Mouse (Mus musculus) lung, embryonic 14.5 days (tissue): ENCODE measurements at regions not wholly inside any gene's neighbourhood (a gene's known extent, or its start where the extent isn't known, plus 50 kb on each side); places are given as distances from the start of the nearest gene placed in this dataset.
"Not testable (repeated sequence)": the region's sequence is repeated elsewhere in the genome, so short reads cannot be mapped to it uniquely, and the experiment has no call there.

ENCODE experiments used
- ATAC-seq: fragments of 200-750 bp; cut with Nextera tagmentation; 2 replicates; pipeline ENCODE4 v1.8.0; 2017; ENCODE audit warnings: mild to moderate bottlenecking, moderate TSS enrichment, moderate library complexity; ENCODE audit not compliant: insufficient read depth
- DNase-seq: peaks from one replicate; pipeline ENCODE4 v3.0.0-alpha.2; 2015
- H3K27ac ChIP-seq: fragments of 300-500 bp; sonication (generic); 2 replicates; pipeline ENCODE4 v1.5.1; 2014; ENCODE audit warnings: low read depth, mild to moderate bottlenecking, moderate library complexity
- H3K27me3 ChIP-seq: fragments of 300-500 bp; sonication (generic); 2 replicates; pipeline ENCODE4 v1.6.1; 2014; ENCODE audit warnings: low read length, control low read depth; ENCODE audit not compliant: insufficient read depth
- H3K36me3 ChIP-seq: fragments of 300-500 bp; sonication (generic); 2 replicates; pipeline ENCODE4 v1.6.1; 2014; ENCODE audit warnings: control low read depth; ENCODE audit not compliant: insufficient read depth
- H3K4me1 ChIP-seq: fragments of 300-500 bp; sonication (generic); 2 replicates; pipeline ENCODE4 v1.6.1; 2014; ENCODE audit warnings: antibody characterized with exemption, control low read depth; ENCODE audit not compliant: insufficient read depth
- H3K4me2 ChIP-seq: fragments of 300-500 bp; sonication (generic); 2 replicates; pipeline ENCODE4 v1.6.1; 2014; ENCODE audit warnings: mild to moderate bottlenecking
- H3K4me3 ChIP-seq: fragments of 300-500 bp; sonication (generic); 2 replicates; pipeline ENCODE4 v1.5.1; 2014; ENCODE audit warnings: low read depth, low read length
- H3K9ac ChIP-seq: fragments of 300-500 bp; sonication (generic); 2 replicates; pipeline ENCODE4 v1.6.1; 2014
- H3K9me3 ChIP-seq: fragments of 300-500 bp; sonication (generic); 2 replicates; pipeline ENCODE4 v1.6.1; 2016; ENCODE audit warnings: low read depth, low read length, control low read depth
- CTCF ChIP-seq: IDR thresholded peaks from 2 replicates; pipeline ENCODE4 v1.5.1; 2016; ENCODE audit warnings: antibody characterized with exemption, low read depth
- WGBS: fragments of 180-500 bp; shearing (Covaris S2); extraction: QIAGEN DNeasy Blood & Tissue Kit; methylation state at CpG from one replicate; pipeline ENCODE4 v1.1.7; 2014; 5-methylcytosine and 5-hydroxymethylcytosine counted together

- Histone ChIP-seq H3K4me3 (no peak overlapping the region), H3K27me3 (no peaks in the 10 kb centered on the region), H3K27ac (no peak overlapping the region), H3K4me2 (no peak overlapping the region), H3K4me1 (no peaks in the 10 kb centered on the region), H3K9me3 (no peaks in the 10 kb centered on the region), H3K36me3 (no peaks in the 10 kb centered on the region), H3K9ac (no peak overlapping the region)
- DNase-seq (no peak), ATAC-seq (no peak)
- no peak for TF ChIP-seq CTCF
- 81% methylated on average over 7 of the region's 7 CpGs for whole genome bisulfite sequencing
Measured at GRCm38 (mm10) chr12:113241373-113242193, 55.9 kb downstream of the Tmem121 start.

DNA sequence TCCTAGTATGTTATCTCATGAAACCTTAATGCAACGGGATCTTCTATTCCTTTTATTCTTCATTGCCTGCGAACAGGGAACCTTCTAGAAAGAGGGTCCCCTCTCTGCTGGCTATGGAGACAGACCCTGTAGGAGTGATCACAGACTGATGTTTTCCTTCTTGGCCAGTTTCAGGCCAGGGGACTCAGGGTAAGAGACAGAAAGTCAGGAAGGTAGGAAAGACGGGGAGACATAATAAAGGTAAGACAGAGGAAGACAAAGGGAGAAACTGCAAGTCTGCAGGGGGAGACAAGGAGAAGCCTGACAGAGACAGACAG lies 56.4 kb downstream of the Tmem121 start:
- DNase-seq (no peak), ATAC-seq (no peak)
- Histone ChIP-seq H3K36me3 (no peaks in the 10 kb centered on the region), H3K27me3 (no peaks in the 10 kb centered on the region), H3K4me3 (no peak overlapping the region), H3K4me1 (no peaks in the 10 kb centered on the region), H3K9ac (no peak overlapping the region), H3K4me2 (no peak overlapping the region), H3K27ac (no peak overlapping the region), H3K9me3 (no peaks in the 10 kb centered on the region)
- no peak for TF ChIP-seq CTCF
- 82% methylated on average over 3 of the region's 3 CpGs for WGBS

GRCm38 (mm10) chr12:113244685-113245084 lies 59.0 kb downstream of the Tmem121 start:
- Histone ChIP-seq H3K36me3 (no peaks in the 10 kb centered on the region), H3K9me3 (no peaks in the 10 kb centered on the region), H3K4me2 (no peak overlapping the region), H3K4me3 (no peak overlapping the region), H3K27me3 (no peaks in the 10 kb centered on the region), H3K9ac (no peak overlapping the region), H3K4me1 (no peaks in the 10 kb centered on the region), H3K27ac (no peak overlapping the region)
- ATAC-seq (no peak), DNase-seq (no peak)
- TF ChIP-seq CTCF = no peak
- WGBS = 86% methylated on average over 2 of the region's 2 CpGs

GRCm38 (mm10) chr12:113253446-113254424 lies 68.0 kb downstream of the Tmem121 start:
- 60% methylated on average over 2 of the region's 2 CpGs for WGBS
- H3K9me3 ChIP-seq, H3K27ac ChIP-seq, H3K9ac ChIP-seq, ATAC-seq, H3K4me1 ChIP-seq, H3K27me3 ChIP-seq, H3K36me3 ChIP-seq, H3K4me3 ChIP-seq, H3K4me2 ChIP-seq, DNase-seq: not testable (repeated sequence)

DNA sequence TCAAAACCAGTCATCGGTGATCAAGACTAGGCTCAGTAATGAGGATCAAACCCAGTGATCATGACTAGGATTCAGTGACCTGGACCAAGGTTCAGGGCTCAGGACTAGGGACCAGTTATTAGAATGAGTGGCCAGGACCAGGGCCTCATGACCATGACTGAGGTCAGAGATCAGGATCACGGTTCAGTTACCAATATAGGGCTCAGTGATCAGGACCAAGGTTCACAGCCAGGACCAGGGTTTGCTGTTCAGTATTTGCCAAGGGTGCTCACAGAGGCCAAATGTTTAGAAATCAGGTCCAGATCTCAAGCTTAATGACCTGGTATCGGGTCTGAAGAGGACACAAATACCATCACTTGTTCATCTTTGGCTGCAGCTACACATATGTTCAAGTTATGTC lies 69.6 kb downstream of the Tmem121 start:
- Histone ChIP-seq H3K4me2 (no peak overlapping the region), H3K4me1 (no peaks in the 10 kb centered on the region), H3K9me3 (no peaks in the 10 kb centered on the region), H3K4me3 (no peak overlapping the region), H3K27me3 (no peaks in the 10 kb centered on the region), H3K27ac (no peak overlapping the region), H3K9ac (no peak overlapping the region), H3K36me3 (no peaks in the 10 kb centered on the region)
- ATAC-seq (no peak), DNase-seq (no peak)
- 91% methylated on average over 3 of the region's 3 CpGs for WGBS
- no peak for TF ChIP-seq CTCF

DNA sequence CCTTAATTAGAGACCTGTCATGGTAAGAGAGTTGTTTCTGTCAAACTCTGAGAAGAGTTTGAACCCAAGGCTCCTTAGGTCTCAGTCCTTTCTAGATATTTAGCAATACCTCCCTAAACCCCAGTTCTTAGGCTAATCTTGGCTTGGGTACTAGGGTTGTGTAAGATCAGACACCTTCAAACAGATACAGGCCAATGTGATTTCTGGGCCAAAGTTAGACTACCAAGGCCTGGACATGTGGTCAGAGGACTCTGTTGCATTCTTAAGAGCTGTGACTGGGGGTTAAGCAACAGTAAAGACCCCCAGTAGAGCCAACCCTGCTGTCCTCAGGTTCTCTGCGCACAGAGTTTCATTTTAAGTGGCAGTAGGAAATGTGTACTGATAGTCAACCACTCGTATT lies 70.9 kb downstream of the Tmem121 start:
- ATAC-seq (no peak), DNase-seq (no peak)
- TF ChIP-seq CTCF = no peak
- H3K4me2 ChIP-seq = no peak overlapping the region
- no peak overlapping the region for H3K27ac ChIP-seq
- no peaks in the 10 kb centered on the region for H3K36me3 ChIP-seq
- no peaks in the 10 kb centered on the region for H3K27me3 ChIP-seq
- WGBS = 60% methylated on average over 2 of the region's 2 CpGs
- H3K9ac ChIP-seq = no peak overlapping the region
- no peaks in the 10 kb centered on the region for H3K9me3 ChIP-seq
- H3K4me1 ChIP-seq = no peaks in the 10 kb centered on the region
- H3K4me3 ChIP-seq = no peak overlapping the region

GRCm38 (mm10) chr12:113257243-113257642 lies 71.5 kb downstream of the Tmem121 start:
- no peak for DNase-seq
- H3K4me2 ChIP-seq = no peak overlapping the region
- H3K27ac ChIP-seq = no peak overlapping the region
- no peak overlapping the region for H3K9ac ChIP-seq
- ATAC-seq = no peak
- 56% methylated on average over 2 of the region's 2 CpGs for WGBS
- no peaks in the 10 kb centered on the region for H3K27me3 ChIP-seq
- TF ChIP-seq CTCF = no peak
- no peaks in the 10 kb centered on the region for H3K36me3 ChIP-seq
- H3K4me1 ChIP-seq = no peaks in the 10 kb centered on the region
- no peak overlapping the region for H3K4me3 ChIP-seq
- no peaks in the 10 kb centered on the region for H3K9me3 ChIP-seq
